Mouse (Mus musculus) stomach, postnatal 0 days (tissue): ENCODE results near the gene Pitpna. TPM values are rescaled to one million over a fixed set of nuclear protein-coding genes. Genes with fewer than 3 reads are reported as not detected.

Source experiments
- ATAC-seq: fragments of 200-750 bp; cut with Nextera tagmentation; 2 replicates; pipeline ENCODE4 v1.8.0; 2017; ENCODE audit not compliant: low FRiP score, low TSS enrichment
- DNase-seq: peaks from one replicate; pipeline ENCODE4 v3.0.0-alpha.2; 2016; ENCODE audit warnings: low spot score
- H3K27ac ChIP-seq: fragments of 300-500 bp; sonication (generic); replicated peaks from 2 replicates; pipeline ENCODE4 v1.5.1; 2014; ENCODE audit warnings: mild to moderate bottlenecking, control low read depth
- H3K27me3 ChIP-seq: fragments of 300-500 bp; sonication (generic); 2 replicates; pipeline ENCODE4 v1.6.1; 2014; ENCODE audit warnings: low read length; ENCODE audit not compliant: control insufficient read depth, insufficient read depth
- H3K36me3 ChIP-seq: fragments of 300-500 bp; sonication (generic); 2 replicates; pipeline ENCODE4 v1.6.1; 2014; ENCODE audit warnings: low read length, mixed read lengths; ENCODE audit not compliant: control insufficient read depth, insufficient read depth
- H3K4me1 ChIP-seq: fragments of 300-500 bp; sonication (generic); replicated peaks from 2 replicates; pipeline ENCODE4 v1.6.1; 2014; ENCODE audit warnings: antibody characterized with exemption; ENCODE audit not compliant: control insufficient read depth, insufficient read depth
- H3K4me2 ChIP-seq: fragments of 300-500 bp; sonication (generic); replicated peaks from 2 replicates; pipeline ENCODE4 v1.6.1; 2014; ENCODE audit warnings: low read depth, mild to moderate bottlenecking, control low read depth, moderate library complexity
- H3K4me3 ChIP-seq: fragments of 300-500 bp; sonication (generic); 2 replicates; pipeline ENCODE4 v1.5.1; 2014; ENCODE audit warnings: low read depth, low read length, control low read depth
- H3K9ac ChIP-seq: fragments of 300-500 bp; sonication (generic); 2 replicates; pipeline ENCODE4 v1.6.1; 2014; ENCODE audit warnings: mild to moderate bottlenecking, low read length, control low read depth, mixed read lengths
- H3K9me3 ChIP-seq: fragments of 300-500 bp; sonication (generic); 2 replicates; pipeline ENCODE4 v1.6.1; 2016; ENCODE audit warnings: low read length; ENCODE audit not compliant: control insufficient read depth
- CTCF ChIP-seq: IDR thresholded peaks from 2 replicates; pipeline ENCODE4 v1.5.1; 2016; ENCODE audit warnings: antibody characterized with exemption, low read depth, mild to moderate bottlenecking, moderate library complexity
- EP300 ChIP-seq: optimal IDR thresholded peaks from 2 replicates; pipeline ENCODE3; 2016; ENCODE audit warnings: antibody characterized with exemption
- WGBS: fragments of 180-500 bp; shearing (Covaris S2); extraction: QIAGEN DNeasy Blood & Tissue Kit; methylation state at CpG from one replicate; pipeline ENCODE4 v1.1.7; 2014; 5-methylcytosine and 5-hydroxymethylcytosine counted together
- polyA plus RNA-seq: library from polyadenylated mRNA; unstranded; fragments of >200 nt; fragmentation: Nextera tagmentation; extraction: Ambion mirVana; gene quantifications from 2 replicates; pipeline ENCODE4 v1.2.1, GENCODE M21; 2015

Pitpna gene
- polyA plus RNA-seq, 1 experiment from 2014 or later, result 79.3 TPM

DNA sequence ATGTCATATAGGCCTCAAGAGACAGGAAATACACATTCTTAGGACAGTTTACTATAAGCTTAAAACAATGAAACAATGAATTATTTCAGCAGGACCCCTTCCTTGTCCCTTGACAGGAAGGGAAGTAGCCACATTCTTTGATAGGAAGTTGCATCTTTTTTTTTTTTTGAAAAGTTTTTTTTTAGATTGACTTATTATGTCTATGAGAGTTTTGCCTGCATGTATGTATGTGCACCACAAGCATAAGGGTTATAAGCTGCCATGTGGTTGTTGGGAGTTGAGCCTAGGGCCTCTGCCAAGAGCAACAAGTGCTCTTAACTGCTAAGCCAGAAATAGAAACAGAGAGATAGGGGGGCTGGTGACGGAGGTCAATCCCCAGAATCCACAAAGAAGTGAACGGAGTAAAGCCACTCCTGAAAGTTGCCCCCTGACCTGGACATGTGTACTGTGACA is 36.2 kb downstream of the Pitpna start:
- peaks cover 27% of the 10 kb centered on the region for H3K36me3 ChIP-seq

DNA sequence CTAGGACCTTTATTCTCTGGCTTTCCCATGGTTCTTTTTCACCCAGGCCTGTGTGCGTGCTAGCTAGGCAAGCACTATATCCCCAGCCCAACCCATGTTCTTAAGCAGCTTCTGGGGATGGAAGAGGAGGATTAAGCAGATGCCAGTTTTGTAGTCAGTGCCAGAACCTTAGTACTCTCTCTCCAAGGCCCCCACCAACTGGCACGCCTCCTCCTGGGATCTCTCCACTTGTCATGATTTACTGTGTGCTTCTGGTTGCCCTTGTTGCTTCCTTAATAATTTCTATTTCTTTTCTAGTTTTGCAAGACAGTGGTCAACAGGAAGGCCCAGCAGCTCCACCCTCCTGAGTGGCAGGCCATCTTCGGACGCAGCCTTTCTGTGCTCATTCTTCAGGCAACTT is 37.9 kb downstream of the Pitpna start:
- 81% methylated on average over 4 of the region's 4 CpGs for WGBS
- Histone ChIP-seq H3K27ac (no peak overlapping the region), H3K27me3 (no peaks in the 10 kb centered on the region), H3K36me3 (peaks cover 20% of the 10 kb centered on the region), H3K9me3 (no peaks in the 10 kb centered on the region), H3K9ac (no peak overlapping the region), H3K4me2 (no peak overlapping the region), H3K4me3 (no peak overlapping the region), H3K4me1 (0 out of 2 replicates have a peak, but pooled peaks cover 2% of the 10 kb centered on the region)
- ATAC-seq (no peak), DNase-seq (no peak)
- TF ChIP-seq EP300 (no peak), CTCF (no peak)

More for the DNA sequence above, 36.2 kb downstream of the Pitpna start:
- WGBS, result 53% methylated on average over 2 of the region's 2 CpGs
- 0 out of 2 replicates have a peak, but pooled peaks cover 2% of the 10 kb centered on the region for H3K4me1 ChIP-seq
- no peak for DNase-seq
- H3K4me2 ChIP-seq, result no peak overlapping the region
- no peak overlapping the region for H3K4me3 ChIP-seq
- ATAC-seq, result no peak
- TF ChIP-seq EP300 (no peak), CTCF (no peak)
- H3K9ac ChIP-seq, result no peak overlapping the region
- H3K27ac ChIP-seq, result 0 out of 2 replicates have a peak overlapping the region, but pooled peaks have one; percentile 14
- no peaks in the 10 kb centered on the region for H3K27me3 ChIP-seq
- H3K9me3 ChIP-seq, result no peaks in the 10 kb centered on the region

DNA sequence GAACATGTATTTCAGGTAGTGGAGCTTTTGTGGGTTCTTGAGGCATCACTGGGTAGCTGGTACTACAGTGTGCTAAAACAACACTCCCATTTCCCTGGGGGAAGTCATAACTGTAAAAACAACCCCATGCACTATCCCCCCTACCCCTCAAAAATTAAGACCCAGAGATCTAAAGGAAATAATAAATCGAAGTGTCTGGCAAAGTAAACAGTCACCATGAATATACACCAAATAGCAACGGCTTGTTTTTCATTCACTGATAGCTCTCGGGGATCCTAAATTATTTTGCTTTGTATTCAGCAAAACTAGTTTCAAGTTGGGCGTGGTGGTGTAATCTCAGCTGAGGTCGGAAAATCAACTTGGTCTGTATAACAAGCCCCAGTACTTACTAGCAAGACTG is 42.2 kb downstream of the Pitpna start:
- Histone ChIP-seq H3K4me2 (peak overlapping the region; percentile 48), H3K27ac (peak overlapping the region; percentile 45; the same call in 1 of the 2 replicates), H3K9me3 (no peaks in the 10 kb centered on the region), H3K27me3 (no peaks in the 10 kb centered on the region), H3K9ac (peak overlapping the region; percentile 28), H3K36me3 (peaks cover 17% of the 10 kb centered on the region; the same call in 1 of the 2 replicates), H3K4me3 (peak overlapping the region; percentile 66), H3K4me1 (0 out of 2 replicates have a peak, but pooled peaks cover 5% of the 10 kb centered on the region)
- no peak for TF ChIP-seq EP300
- no peak for TF ChIP-seq CTCF
- ATAC-seq (no peak), DNase-seq (no peak)
- WGBS, result 5% methylated on average over 5 of the region's 5 CpGs

DNA sequence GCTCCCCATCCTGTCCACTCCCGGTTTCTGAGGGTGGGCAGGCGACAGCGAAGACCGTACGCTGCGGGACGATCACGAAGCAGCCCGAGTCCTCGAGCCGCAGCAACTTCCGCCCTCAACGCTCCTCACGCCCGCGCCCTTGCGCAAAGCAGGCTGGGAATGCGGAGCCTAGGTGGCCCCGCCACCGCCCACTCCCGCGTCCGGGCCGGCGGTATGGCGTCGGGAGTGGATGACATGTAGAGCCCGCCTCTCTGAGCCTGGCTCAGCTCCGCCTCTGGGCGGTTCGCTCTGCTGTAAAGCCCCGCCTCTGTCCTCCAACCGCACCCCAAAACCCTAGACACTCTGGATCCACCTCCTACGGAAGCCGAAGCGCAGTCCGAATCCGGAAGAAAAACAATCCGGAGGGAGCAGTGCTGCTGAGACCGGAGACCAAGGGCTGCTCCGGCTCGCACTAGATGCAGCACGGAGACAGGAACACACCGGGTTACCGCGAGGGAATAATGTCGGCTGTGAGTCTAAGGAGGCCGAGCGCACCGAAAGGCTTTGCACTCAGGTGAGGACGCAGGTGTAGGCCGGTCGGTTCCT is 42.8 kb downstream of the Pitpna start, which contains the start of gene Inpp5k:
TSS of gene Inpp5k (plus strand) at position 344 of the 585 bp plus-strand sequence.
- H3K4me1 ChIP-seq, result 0 out of 2 replicates have a peak, but pooled peaks cover 5% of the 10 kb centered on the region
- no peaks in the 10 kb centered on the region for H3K27me3 ChIP-seq
- H3K9ac ChIP-seq, result peak within 1 kb of the TSS; percentile 70
- ATAC-seq, result peak; percentile 99
- peak; percentile 98 for DNase-seq
- peak within 1 kb of the TSS; percentile 81 for H3K27ac ChIP-seq
- peak within 1 kb of the TSS; percentile 66 for H3K4me3 ChIP-seq
- H3K9me3 ChIP-seq, result no peaks in the 10 kb centered on the region
- under 1% methylated on average over 44 of the region's 53 CpGs for WGBS
- H3K36me3 ChIP-seq, result peaks cover 15% of the 10 kb centered on the region; the same call in 1 of the 2 replicates
- peak within 1 kb of the TSS; percentile 53 for H3K4me2 ChIP-seq
- no peak for TF ChIP-seq EP300
- TF ChIP-seq CTCF, result peak; percentile 13; the same call in 1 of the 2 replicates

DNA sequence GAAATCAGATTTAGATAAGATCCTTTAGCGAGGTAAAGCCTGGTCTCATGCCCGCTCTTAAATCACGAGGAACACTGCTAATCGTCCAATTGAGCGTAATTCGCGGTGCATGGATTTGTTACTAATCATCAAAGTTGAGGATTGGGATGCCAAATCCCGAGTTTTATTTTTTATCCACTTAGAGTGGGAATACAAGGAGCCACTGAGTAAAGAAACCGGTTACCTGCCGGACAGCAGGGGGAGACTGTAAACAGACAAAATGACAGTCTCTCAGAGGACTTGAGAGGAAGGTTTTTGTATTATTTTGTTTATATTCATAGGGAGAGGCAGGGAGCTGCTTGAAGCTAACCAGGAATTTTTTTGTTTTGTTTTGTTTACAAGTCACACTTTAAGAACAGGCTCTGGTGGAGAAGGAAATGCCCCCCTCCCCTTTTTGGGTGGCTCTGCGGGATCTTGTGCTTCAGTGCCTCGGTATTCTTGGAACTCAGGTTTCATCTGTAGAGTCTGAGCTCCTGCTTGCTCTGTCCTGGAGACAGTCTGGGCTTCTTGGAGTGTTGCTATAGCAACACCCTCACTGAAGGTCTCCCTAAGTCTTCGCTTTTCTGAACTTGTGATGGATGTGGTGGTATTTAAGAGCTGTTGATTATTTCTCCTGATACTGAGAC is 43.8 kb downstream of the Pitpna start:
- 5% methylated on average over 13 of the region's 13 CpGs for WGBS
- peak overlapping the region; percentile 66 for H3K4me3 ChIP-seq
- peak overlapping the region; percentile 0; the same call in 1 of the 2 replicates for H3K27ac ChIP-seq
- H3K36me3 ChIP-seq, result peaks cover 10% of the 10 kb centered on the region; the same call in 1 of the 2 replicates
- H3K9ac ChIP-seq, result peak overlapping the region; percentile 70
- ATAC-seq (no peak), DNase-seq (no peak)
- 0 out of 2 replicates have a peak, but pooled peaks cover 5% of the 10 kb centered on the region for H3K4me1 ChIP-seq
- H3K4me2 ChIP-seq, result peak overlapping the region; percentile 53
- TF ChIP-seq EP300 (no peak), CTCF (peak; percentile 71)
- H3K27me3 ChIP-seq, result no peaks in the 10 kb centered on the region
- no peaks in the 10 kb centered on the region for H3K9me3 ChIP-seq
